Mouse (Mus musculus) heart, embryonic 15.5 days (tissue): Measurements from ENCODE around the gene Dnah7a. TPM values are rescaled to one million over a fixed set of nuclear protein-coding genes. Genes with fewer than 3 reads are reported as not detected.
"Not testable (repeated sequence)": the region's sequence is repeated elsewhere in the genome, so short reads cannot be mapped to it uniquely, and the experiment has no call there.

Source experiments
- ATAC-seq: fragments of 200-750 bp; cut with Nextera tagmentation; replicated peaks from 2 replicates; pipeline ENCODE4 v1.8.0; 2017; ENCODE audit warnings: low read depth, moderate TSS enrichment; ENCODE audit not compliant: insufficient number of reproducible peaks, insufficient read depth, low FRiP score
- H3K27ac ChIP-seq: fragments of 300-500 bp; sonication (generic); 2 replicates; pipeline ENCODE4 v1.5.1; 2015; ENCODE audit warnings: mild to moderate bottlenecking, inconsistent platforms
- H3K27me3 ChIP-seq: fragments of 300-500 bp; sonication (generic); 2 replicates; pipeline ENCODE4 v1.6.1; 2015; ENCODE audit warnings: inconsistent platforms
- H3K36me3 ChIP-seq: fragments of 300-500 bp; sonication (generic); 2 replicates; pipeline ENCODE4 v1.6.1; 2015; ENCODE audit warnings: mild to moderate bottlenecking, inconsistent platforms
- H3K4me1 ChIP-seq: fragments of 300-500 bp; sonication (generic); replicated peaks from 2 replicates; pipeline ENCODE4 v1.6.1; 2015; ENCODE audit warnings: inconsistent platforms
- H3K4me2 ChIP-seq: fragments of 300-500 bp; sonication (generic); 2 replicates; pipeline ENCODE4 v1.6.1; 2015; ENCODE audit warnings: inconsistent platforms, mild to moderate bottlenecking, moderate library complexity
- H3K4me3 ChIP-seq: fragments of 300-500 bp; sonication (generic); 2 replicates; pipeline ENCODE4 v1.5.1; 2015; ENCODE audit warnings: mild to moderate bottlenecking, inconsistent platforms
- H3K9ac ChIP-seq: fragments of 300-500 bp; sonication (generic); 2 replicates; pipeline ENCODE4 v1.6.1; 2015; ENCODE audit warnings: mild to moderate bottlenecking, inconsistent platforms
- H3K9me3 ChIP-seq: fragments of 300-500 bp; sonication (generic); replicated peaks from 2 replicates; pipeline ENCODE4 v1.6.1; 2016; ENCODE audit warnings: inconsistent platforms
- WGBS: fragments of 180-500 bp; shearing (Covaris S2); methylation state at CpG from one replicate; pipeline ENCODE4 v1.1.7; 2015; ENCODE audit warnings: mixed read lengths; 5-methylcytosine and 5-hydroxymethylcytosine counted together
- polyA plus RNA-seq: library from polyadenylated mRNA; unstranded; fragments of >200 nt; fragmentation: Nextera tagmentation; extraction: Ambion mirVana; gene quantifications from 2 replicates; pipeline ENCODE4 v1.2.1, GENCODE M21; 2015

Gene Dnah7a
- polyA plus RNA-seq, 1 experiment from 2014 or later: 0.26 TPM

- no peak overlapping the region for H3K9ac ChIP-seq
- 36% methylated on average over 8 of the region's 8 CpGs for WGBS
- H3K4me2 ChIP-seq: no peak overlapping the region
- H3K36me3 ChIP-seq: no peaks in the 10 kb centered on the region
- H3K27me3 ChIP-seq: no peaks in the 10 kb centered on the region
- H3K4me1 ChIP-seq: no peaks in the 10 kb centered on the region
- H3K9me3 ChIP-seq: no peaks in the 10 kb centered on the region
- H3K4me3 ChIP-seq: no peak overlapping the region
- no peak overlapping the region for H3K27ac ChIP-seq
- no peak for ATAC-seq
Measured at GRCm38 (mm10) chr1:53639865-53640794, 66.5 kb downstream of the Dnah7a start.

GRCm38 (mm10) chr1:53635641-53636040 is 70.9 kb downstream of the Dnah7a start:
- not testable (repeated sequence) for ATAC-seq, H3K36me3 ChIP-seq, H3K27ac ChIP-seq, H3K9me3 ChIP-seq, H3K4me3 ChIP-seq, H3K4me2 ChIP-seq, H3K9ac ChIP-seq, H3K27me3 ChIP-seq, H3K4me1 ChIP-seq
- WGBS: 64% methylated on average over 2 of the region's 2 CpGs

GRCm38 (mm10) chr1:53632040-53632439 is 74.5 kb downstream of the Dnah7a start:
- not testable (repeated sequence) for H3K4me1 ChIP-seq, H3K4me3 ChIP-seq, H3K36me3 ChIP-seq, H3K9me3 ChIP-seq, ATAC-seq, H3K27me3 ChIP-seq, H3K4me2 ChIP-seq, H3K9ac ChIP-seq, H3K27ac ChIP-seq

- H3K9me3 ChIP-seq: no peaks in the 10 kb centered on the region
- no peak for ATAC-seq
- no peaks in the 10 kb centered on the region for H3K36me3 ChIP-seq
- H3K27me3 ChIP-seq: no peaks in the 10 kb centered on the region
- H3K27ac ChIP-seq: no peak overlapping the region
- no peaks in the 10 kb centered on the region for H3K4me1 ChIP-seq
- 53% methylated on average over 6 of the region's 6 CpGs for WGBS
- H3K4me3 ChIP-seq: no peak overlapping the region
- no peak overlapping the region for H3K4me2 ChIP-seq
- H3K9ac ChIP-seq: no peak overlapping the region
Measured at GRCm38 (mm10) chr1:53630011-53630410, 76.6 kb downstream of the Dnah7a start.

- Histone ChIP-seq H3K9ac (no peak overlapping the region), H3K36me3 (no peaks in the 10 kb centered on the region), H3K9me3 (peaks cover 8% of the 10 kb centered on the region), H3K4me1 (no peaks in the 10 kb centered on the region), H3K4me3 (no peak overlapping the region), H3K27me3 (no peaks in the 10 kb centered on the region), H3K4me2 (no peak overlapping the region), H3K27ac (no peak overlapping the region)
- no peak for ATAC-seq
- 88% methylated on average over 16 of the region's 16 CpGs for WGBS
Measured at GRCm38 (mm10) chr1:53613486-53613885, 93.1 kb downstream of the Dnah7a start.

- not testable (repeated sequence) for H3K27me3 ChIP-seq, ATAC-seq, H3K9me3 ChIP-seq, H3K4me3 ChIP-seq, H3K4me2 ChIP-seq, H3K27ac ChIP-seq, H3K4me1 ChIP-seq, H3K36me3 ChIP-seq, H3K9ac ChIP-seq
- 15% methylated on average over 1 of the region's 1 CpGs for WGBS
Measured at GRCm38 (mm10) chr1:53581326-53581725, 125.3 kb downstream of the Dnah7a start.

GRCm38 (mm10) chr1:53557918-53558317 is 148.7 kb downstream of the Dnah7a start:
- H3K9ac ChIP-seq, H3K27me3 ChIP-seq, H3K4me1 ChIP-seq, H3K4me3 ChIP-seq, H3K4me2 ChIP-seq, H3K36me3 ChIP-seq, ATAC-seq, H3K9me3 ChIP-seq, H3K27ac ChIP-seq: not testable (repeated sequence)
- 83% methylated on average over 3 of the region's 3 CpGs for WGBS

GRCm38 (mm10) chr1:53547018-53547417 is 159.6 kb downstream of the Dnah7a start:
- not testable (repeated sequence) for ATAC-seq, H3K27me3 ChIP-seq

GRCm38 (mm10) chr1:53538356-53538755 is 168.2 kb downstream of the Dnah7a start:
- ATAC-seq, H3K4me3 ChIP-seq, H3K4me1 ChIP-seq, H3K9ac ChIP-seq, H3K9me3 ChIP-seq, H3K27ac ChIP-seq, H3K27me3 ChIP-seq, H3K36me3 ChIP-seq, H3K4me2 ChIP-seq: not testable (repeated sequence)
- WGBS: 54% methylated on average over 2 of the region's 2 CpGs

More at GRCm38 (mm10) chr1:53547018-53547417, 159.6 kb downstream of the Dnah7a start:
- not testable (repeated sequence) for H3K27ac ChIP-seq, H3K36me3 ChIP-seq, H3K4me2 ChIP-seq, H3K9me3 ChIP-seq, H3K4me3 ChIP-seq, H3K9ac ChIP-seq, H3K4me1 ChIP-seq
- WGBS: 94% methylated on average over 10 of the region's 10 CpGs

- WGBS: 67% methylated on average over 1 of the region's 1 CpGs
- not testable (repeated sequence) for ATAC-seq, H3K4me1 ChIP-seq, H3K27me3 ChIP-seq, H3K9ac ChIP-seq, H3K36me3 ChIP-seq, H3K9me3 ChIP-seq, H3K4me3 ChIP-seq, H3K27ac ChIP-seq, H3K4me2 ChIP-seq
Measured at GRCm38 (mm10) chr1:53534826-53535225, 171.8 kb downstream of the Dnah7a start.

GRCm38 (mm10) chr1:53526021-53526420 is 180.6 kb downstream of the Dnah7a start:
- not testable (repeated sequence) for H3K9ac ChIP-seq, H3K4me2 ChIP-seq, ATAC-seq, H3K4me3 ChIP-seq, H3K36me3 ChIP-seq, H3K27me3 ChIP-seq, H3K4me1 ChIP-seq, H3K27ac ChIP-seq, H3K9me3 ChIP-seq
- 71% methylated on average over 2 of the region's 2 CpGs for WGBS

- Histone ChIP-seq H3K4me1 (no peaks in the 10 kb centered on the region), H3K9ac (no peak overlapping the region), H3K4me2 (no peak overlapping the region), H3K9me3 (no peaks in the 10 kb centered on the region), H3K27ac (no peak overlapping the region), H3K4me3 (no peak overlapping the region), H3K36me3 (no peaks in the 10 kb centered on the region), H3K27me3 (no peaks in the 10 kb centered on the region)
- WGBS: 36% methylated on average over 4 of the region's 4 CpGs
- ATAC-seq: no peak
Measured at GRCm38 (mm10) chr1:53473699-53474098, 232.9 kb downstream of the Dnah7a start.
